Mouse (Mus musculus) kidney, adult 10 weeks (tissue): Measurements from ENCODE around the gene Rmi1. TPM values are rescaled to one million over a fixed set of nuclear protein-coding genes. Genes with fewer than 3 reads are reported as not detected.

Experiments
- polyA plus RNA-seq: library from polyadenylated mRNA; stranded (reverse); fragments of 350-450 nt; fragmentation: Illumina TruSeq; extraction: RNeasy Lipid Tissue Mini Kit (QIAGEN cat#74804); gene quantifications from one replicate; pipeline ENCODE4 v1.2.3, GENCODE M21; 2014; ENCODE audit warnings: low read depth, low replicate concordance

The Rmi1 gene
- polyA plus RNA-seq, result 58.4 TPM

DNA sequence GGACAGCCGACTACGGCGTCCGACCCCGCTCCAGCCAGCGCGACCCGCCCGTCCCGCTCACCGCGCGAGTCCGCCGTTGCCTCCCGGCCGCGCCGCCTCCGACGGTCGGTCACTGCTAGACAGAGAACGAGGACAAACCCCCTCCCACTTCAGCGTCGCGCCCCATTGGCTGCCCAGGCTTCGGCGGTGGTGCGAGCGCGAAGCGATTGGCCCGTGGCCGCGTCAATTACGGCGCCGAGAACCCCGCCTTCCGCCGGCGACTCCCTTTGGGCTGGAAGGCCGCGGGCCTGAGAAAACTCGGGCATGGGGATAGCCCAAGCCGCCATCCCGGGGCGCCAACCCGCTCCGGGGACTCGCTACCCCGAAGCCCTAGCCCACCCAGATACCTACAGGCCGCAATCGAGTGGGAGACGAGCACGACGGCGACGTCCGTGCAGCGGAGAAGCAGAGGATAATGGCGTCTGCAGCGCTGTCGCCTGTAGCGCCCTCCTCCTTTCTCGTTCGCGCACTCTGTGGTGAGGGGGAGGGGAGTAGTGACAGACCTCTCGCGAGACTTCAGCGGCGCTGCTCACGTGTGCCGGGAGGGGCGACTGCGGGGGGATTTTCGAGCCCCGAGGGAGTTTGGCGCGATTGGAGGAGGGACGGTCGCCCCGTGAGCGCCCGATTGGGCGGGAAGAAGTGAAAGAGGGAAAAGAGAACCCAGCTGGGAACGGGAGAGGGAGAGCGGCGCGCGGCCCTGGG is at the start of gene Rmi1:
Rmi1 (plus strand) TSS at position 246 of the 741 bp plus-strand sequence.

DNA sequence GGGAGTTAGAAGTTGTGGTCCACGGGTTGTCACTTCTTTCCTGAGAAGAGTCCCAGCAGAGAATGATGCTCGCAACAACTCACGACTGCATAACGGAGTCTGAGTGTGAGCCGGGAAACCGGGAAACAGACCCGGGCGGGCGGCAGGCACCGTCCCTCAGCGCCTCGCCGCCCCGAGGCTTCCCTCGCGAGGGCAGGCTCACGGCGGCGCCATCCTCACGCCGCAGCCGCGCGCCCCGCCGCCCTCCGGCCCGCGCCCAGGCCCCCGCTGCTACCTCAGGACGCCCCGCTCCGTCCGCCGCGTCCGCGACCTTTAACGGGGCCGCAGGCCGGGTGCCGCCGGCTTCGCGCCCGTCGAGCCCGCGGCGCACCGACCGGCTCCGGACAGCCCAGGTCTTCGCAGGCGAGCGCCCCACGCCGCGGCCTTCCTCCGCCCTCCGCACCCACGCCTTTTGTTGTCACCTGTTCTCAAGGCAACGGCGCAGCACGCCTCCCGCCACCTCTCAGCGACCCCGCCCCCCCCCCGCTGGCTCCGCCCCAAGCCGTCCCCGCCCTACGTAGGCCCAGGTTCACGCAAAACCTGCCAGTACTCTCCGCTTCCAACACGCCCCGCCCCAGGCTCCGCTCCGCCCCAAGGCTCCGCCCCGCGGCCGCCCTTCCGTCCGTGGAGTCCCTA is 43.3 kb upstream of the Rmi1 start, which contains the start of gene Kif27:
Kif27 (minus strand) TSS at position 494 of the 675 bp plus-strand sequence.

DNA sequence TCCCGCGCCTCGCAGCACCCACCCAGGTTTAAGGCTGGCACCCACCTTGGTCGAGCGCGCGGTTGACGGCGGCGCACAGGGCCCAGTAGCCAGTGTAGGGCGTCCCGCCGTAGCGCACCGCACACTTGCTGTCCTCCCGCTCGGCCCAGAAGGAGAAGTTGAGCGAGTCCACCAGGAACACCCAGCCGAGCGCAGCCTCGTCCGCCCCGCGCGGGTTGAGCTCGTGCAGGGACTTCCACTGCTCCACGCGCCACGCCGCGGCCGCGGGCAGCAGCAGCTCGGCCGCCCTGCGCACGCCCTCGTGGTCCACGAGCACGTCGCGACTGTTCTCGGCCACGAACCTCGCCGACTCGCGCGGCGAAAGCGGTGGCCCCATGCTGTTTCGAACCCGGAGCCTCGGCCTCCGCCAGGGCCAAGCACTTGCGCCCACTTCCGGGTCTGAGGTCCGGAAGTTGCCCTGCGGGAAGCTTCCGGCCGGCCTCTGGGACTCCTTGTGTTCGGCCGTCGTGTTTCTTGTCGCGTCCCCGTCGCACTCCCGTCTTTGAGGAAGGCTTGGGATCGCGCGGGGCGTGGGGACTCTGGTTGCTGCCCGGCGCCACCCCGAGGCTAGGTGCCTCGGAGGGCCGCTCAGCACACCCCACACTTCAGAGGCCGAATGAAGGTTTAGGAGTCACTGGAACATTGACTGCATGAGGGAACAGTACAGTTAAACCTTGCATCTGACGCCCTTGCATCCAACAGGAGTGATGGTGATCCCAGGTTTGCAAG is 17.1 kb upstream of the Rmi1 start, which contains the start of gene 2210016F16Rik:
2210016F16Rik (minus strand) TSS at position 447 of the 768 bp plus-strand sequence.

DNA sequence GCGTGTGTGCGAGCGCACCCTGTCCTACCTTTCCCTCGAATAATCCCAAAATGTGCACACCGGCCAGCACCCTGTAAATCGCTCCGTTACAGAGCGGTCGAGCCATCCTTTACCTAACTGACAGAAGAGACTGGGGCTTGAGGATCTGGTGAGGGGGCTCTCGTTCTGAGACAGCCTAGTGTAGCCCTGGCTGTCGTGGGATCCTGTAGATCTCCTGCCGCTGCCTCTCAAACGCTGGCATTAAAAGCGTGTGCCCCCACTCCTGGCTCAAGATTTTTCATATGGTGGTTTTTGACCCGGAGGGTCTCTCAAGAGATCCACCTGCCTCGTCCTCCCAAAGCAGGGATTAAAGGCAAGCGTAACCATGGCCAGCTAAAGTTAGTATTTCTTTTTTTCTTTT is 1.2 kb downstream of the Rmi1 start, which contains the start of gene Hnrnpk:
Hnrnpk (minus strand) TSS at position 101 of the 400 bp plus-strand sequence.

Other genes starting within 250 kb of the Rmi1 start
- gene Idnk, start 244.6 kb upstream of the Rmi1 start, polyA plus RNA-seq, result 5.5 TPM
- 183 TPM for gene Ubqln1, start 186.6 kb upstream of the Rmi1 start, polyA plus RNA-seq
- 140 TPM for gene Gkap1, start 126.5 kb upstream of the Rmi1 start, polyA plus RNA-seq
- 1.6 TPM for gene Kif27, start 43.1 kb upstream of the Rmi1 start, polyA plus RNA-seq
- gene 2210016F16Rik, start 17.0 kb upstream of the Rmi1 start, polyA plus RNA-seq, result 23.3 TPM
- gene Hnrnpk, start 1.1 kb downstream of the Rmi1 start, polyA plus RNA-seq, result 1,436 TPM
- gene Slc28a3, start 208.6 kb downstream of the Rmi1 start, polyA plus RNA-seq, result not detected